Mouse (Mus musculus) bone marrow, adult 2 months (tissue): ENCODE results near the gene Ap2a2. TPM values are rescaled to one million over a fixed set of nuclear protein-coding genes. Genes with fewer than 3 reads are reported as not detected.

Experiments used
- H3K27ac ChIP-seq: fragments of 200-500 bp; 2 replicates; pipeline ENCODE4 v1.5.1; 2012; ENCODE audit warnings: low read depth, mild to moderate bottlenecking, control low read depth, inconsistent platforms, low read length; ENCODE audit not compliant: control insufficient read depth, poor library complexity, insufficient read depth
- H3K4me1 ChIP-seq: fragments of 200-500 bp; 2 replicates; pipeline ENCODE4 v1.6.1; 2011; ENCODE audit warnings: low read length; ENCODE audit not compliant: control insufficient read depth, insufficient read depth
- H3K4me3 ChIP-seq: fragments of 200-500 bp; replicated peaks from 2 replicates; pipeline ENCODE3; 2011; ENCODE audit warnings: mild to moderate bottlenecking, low read depth, low read length, control low read depth; ENCODE audit not compliant: control insufficient read depth
- CTCF ChIP-seq: fragments of 200-500 bp; IDR thresholded peaks from 2 replicates; pipeline ENCODE4 v1.5.1; 2011; ENCODE audit warnings: low read length, control low read depth; ENCODE audit not compliant: control insufficient read depth, insufficient read depth
- POLR2A ChIP-seq: fragments of 200-500 bp; IDR thresholded peaks from 2 replicates; pipeline ENCODE4 v1.6.1; 2011; ENCODE audit warnings: low read depth, mild to moderate bottlenecking, control low read depth, low read length, borderline replicate concordance; ENCODE audit not compliant: control insufficient read depth
- WGBS: fragments of 180-500 bp; shearing (Covaris S2); methylation state at CpG from one replicate; pipeline ENCODE4 v1.1.7; 2018; 5-methylcytosine and 5-hydroxymethylcytosine counted together
- polyA plus RNA-seq: library from polyadenylated mRNA; stranded (reverse); fragments of >200 nt; gene quantifications from 2 replicates; pipeline ENCODE4 v1.2.4, GENCODE M21; 2011; ENCODE audit warnings: low replicate concordance; ENCODE audit not compliant: missing spikeins, insufficient read depth, insufficient read length

Gene Ap2a2
- polyA plus RNA-seq, 1 experiment: 59.9 TPM

DNA sequence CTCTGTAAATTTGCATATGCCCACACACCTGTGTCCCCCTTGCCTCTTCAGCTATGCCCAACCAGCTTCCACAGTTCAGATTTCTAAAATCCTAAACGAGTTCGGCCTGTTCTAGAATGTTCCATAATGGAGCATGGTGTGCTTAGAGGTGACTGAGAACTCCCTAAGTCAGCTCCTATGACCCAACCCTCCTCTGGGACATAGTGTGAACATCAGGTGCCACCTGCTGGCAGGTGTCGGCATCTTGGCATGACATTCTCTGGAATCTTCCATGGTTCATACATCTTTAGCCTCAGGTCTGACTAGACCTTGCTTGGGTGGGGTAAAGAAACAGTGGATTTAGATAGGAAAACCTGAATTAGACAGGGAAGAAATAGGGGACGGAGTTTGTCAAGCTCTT lies 109.0 kb downstream of the Ap2a2 start:
- Histone ChIP-seq H3K4me3 (no peak overlapping the region), H3K4me1 (no peaks in the 10 kb centered on the region), H3K27ac (peak overlapping the region; percentile 45; the same call in 1 of the 2 replicates)
- TF ChIP-seq POLR2A (no peak), CTCF (peak; percentile 65)
- 53% methylated on average over 4 of the region's 4 CpGs for WGBS

DNA sequence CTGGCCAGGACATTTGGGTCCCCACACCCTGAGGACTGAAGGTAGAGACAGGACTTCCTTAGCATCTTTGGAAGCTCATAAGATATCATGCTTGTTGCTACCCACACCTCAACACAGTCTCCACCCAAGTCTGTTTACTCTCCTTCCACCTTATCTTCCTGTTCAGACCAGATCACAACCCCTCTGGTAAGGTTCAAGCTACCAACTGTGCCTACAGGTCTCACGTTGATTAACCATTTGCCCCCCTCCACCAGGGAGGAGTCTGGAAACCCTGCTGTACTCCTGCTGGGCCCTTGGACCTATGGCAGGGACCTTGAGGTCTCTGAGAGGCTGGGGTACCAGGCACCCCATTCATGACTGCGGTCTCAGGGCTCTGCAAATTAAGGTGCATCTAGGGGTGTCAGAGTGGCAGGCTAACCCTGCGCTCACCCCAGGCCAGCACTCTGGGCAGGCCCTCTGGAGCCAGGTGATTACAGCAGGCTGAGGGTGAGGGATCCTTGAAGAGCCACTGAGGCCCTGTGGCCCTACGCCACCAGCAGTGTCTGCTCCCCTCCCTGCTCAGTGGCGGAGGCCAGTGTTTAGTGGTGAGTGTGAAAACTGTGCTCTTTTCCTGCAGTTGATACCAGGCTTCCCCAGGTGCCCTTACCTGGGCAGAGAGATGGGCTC lies 109.8 kb downstream of the Ap2a2 start:
- peak overlapping the region; percentile 59 for H3K27ac ChIP-seq

GRCm38 (mm10) chr7:141678922-141679321 lies 116.9 kb downstream of the Ap2a2 start:
- 15% methylated on average over 4 of the region's 4 CpGs for WGBS
- no peaks in the 10 kb centered on the region for H3K4me1 ChIP-seq

More for the DNA sequence above, 109.8 kb downstream of the Ap2a2 start:
- TF ChIP-seq CTCF (no peak), POLR2A (no peak)
- WGBS: 70% methylated on average over 5 of the region's 5 CpGs
- Histone ChIP-seq H3K4me1 (no peaks in the 10 kb centered on the region), H3K4me3 (no peak overlapping the region)

More at GRCm38 (mm10) chr7:141678922-141679321, 116.9 kb downstream of the Ap2a2 start:
- no peak for TF ChIP-seq CTCF
- no peak for TF ChIP-seq POLR2A
- Histone ChIP-seq H3K4me3 (no peak overlapping the region), H3K27ac (no peak overlapping the region)

Other genes with a start within 250 kb of the Ap2a2 start
- 49.1 and 51.4 TPM in 2 replicates for gene Deaf1, start 234.5 kb upstream of the Ap2a2 start, polyA plus RNA-seq
- 23.5 and 33.0 TPM in 2 replicates for gene Tmem80, start 234.4 kb upstream of the Ap2a2 start, polyA plus RNA-seq
- 0.57 and 0.79 TPM in 2 replicates for gene Eps8l2, start 223.3 kb upstream of the Ap2a2 start, polyA plus RNA-seq
- gene Taldo1, start 170.0 kb upstream of the Ap2a2 start, polyA plus RNA-seq: 324 and 522 TPM in 2 replicates
- 26.2 and 33.6 TPM in 2 replicates for gene Gatd1, start 148.0 kb upstream of the Ap2a2 start, polyA plus RNA-seq
- 3.4 TPM in 1 of 2 replicates, not detected in the other for gene Cend1, start 132.7 kb upstream of the Ap2a2 start, polyA plus RNA-seq
- 18.1 and 30.3 TPM in 2 replicates for gene Slc25a22, start 124.3 kb upstream of the Ap2a2 start, polyA plus RNA-seq
- gene Pidd1, start 118.1 kb upstream of the Ap2a2 start, polyA plus RNA-seq: 19.4 and 39.6 TPM in 2 replicates
- gene Rplp2, start 114.8 kb upstream of the Ap2a2 start, polyA plus RNA-seq: 2,580 and 2,615 TPM in 2 replicates
- gene Pnpla2, start 107.0 kb upstream of the Ap2a2 start, polyA plus RNA-seq: 14.4 and 21.3 TPM in 2 replicates
- 12.4 and 20.7 TPM in 2 replicates for gene Cracr2b, start 101.1 kb upstream of the Ap2a2 start, polyA plus RNA-seq
- 22.5 and 34.2 TPM in 2 replicates for gene Cd151, start 94.8 kb upstream of the Ap2a2 start, polyA plus RNA-seq
- 5.0 and 7.9 TPM in 2 replicates for gene Polr2l, start 87.0 kb upstream of the Ap2a2 start, polyA plus RNA-seq
- 13.2 and 16.4 TPM in 2 replicates for gene Tspan4, start 86.9 kb upstream of the Ap2a2 start, polyA plus RNA-seq
- gene Chid1, start 22.3 kb upstream of the Ap2a2 start, polyA plus RNA-seq: 5.5 and 10.9 TPM in 2 replicates
- gene Muc6, start 93.1 kb downstream of the Ap2a2 start, polyA plus RNA-seq: 0.25 TPM in 1 of 2 replicates, not detected in the other
- gene Muc2, start 128.2 kb downstream of the Ap2a2 start, polyA plus RNA-seq: 0.75 TPM in 1 of 2 replicates, not detected in the other
- not detected in 2 replicates for gene Muc5ac, start 226.8 kb downstream of the Ap2a2 start, polyA plus RNA-seq